Mouse (Mus musculus) megakaryocyte, embryonic 14.5 days (primary cell): Measurements from ENCODE around the gene Rassf7.

ENCODE experiments used
- FLI1 ChIP-seq: IDR thresholded peaks from 2 replicates; pipeline ENCODE4 v1.6.1; 2012; ENCODE audit warnings: low read length, inconsistent platforms, mixed read lengths
- GATA1 ChIP-seq: IDR thresholded peaks from 3 replicates; pipeline ENCODE4 v1.6.1; 2012; ENCODE audit warnings: mixed read lengths, low read length, inconsistent platforms, borderline replicate concordance

DNA sequence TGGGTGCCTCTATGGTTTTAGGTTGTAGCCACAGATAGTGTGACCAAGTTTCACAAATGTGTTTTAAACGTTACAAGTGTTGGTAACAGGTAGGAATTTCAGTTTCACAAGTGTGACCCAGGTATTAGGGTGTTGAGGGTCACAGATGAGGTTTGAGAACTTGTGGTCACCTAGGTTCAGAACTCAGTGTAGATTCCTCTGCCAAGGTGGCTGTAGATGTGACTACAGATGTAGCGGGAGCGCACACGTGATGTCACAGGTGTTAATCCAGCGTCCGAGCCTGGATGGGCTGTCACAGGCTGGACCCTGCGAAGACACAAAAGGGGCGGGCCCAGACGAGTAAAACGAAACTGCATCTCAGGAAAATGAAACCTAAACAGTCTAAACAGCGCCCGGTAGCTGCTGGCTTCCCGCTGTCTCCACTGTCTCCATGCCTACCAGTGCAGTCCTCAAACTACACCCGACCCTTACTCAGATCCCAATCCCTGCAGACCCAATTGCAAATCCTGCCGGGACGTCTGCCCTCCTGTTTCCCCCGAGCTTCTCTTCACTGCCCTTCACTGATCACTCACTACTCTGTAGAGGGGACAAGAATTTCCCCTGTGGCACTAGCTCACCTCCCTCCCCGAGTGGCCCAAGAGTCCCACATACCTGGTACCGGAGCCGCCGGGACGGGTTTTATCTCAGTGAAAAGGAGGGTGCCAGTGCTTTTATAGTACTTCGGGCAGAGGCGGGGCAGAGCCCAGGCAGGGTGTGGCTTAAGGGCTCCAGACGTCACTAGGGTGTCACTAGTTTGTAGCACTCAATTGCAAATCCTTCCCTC lies 50.3 kb downstream of the Rassf7 start, which contains the start of gene Irf7:
- TF ChIP-seq FLI1 (no peak), GATA1 (no peak)
